Mouse (Mus musculus): ENCODE data around the gene Gm13290. TPM values are rescaled to one million over a fixed set of nuclear protein-coding genes. Genes with fewer than 3 reads are reported as not detected.
"Not testable (repeated sequence)": the region's sequence is repeated elsewhere in the genome, so short reads cannot be mapped to it uniquely, and the experiment has no call there.

The Gm13290 gene
- polyA plus RNA-seq, 1 experiment from 2014 or later = not detected

- H3K4me3 ChIP-seq (ENCODE audit: inconsistent target); H3K79me2 ChIP-seq (ENCODE audit: inconsistent target); H3K36me3 ChIP-seq (ENCODE audit: inconsistent target); H3K27ac ChIP-seq: not testable (repeated sequence)
- no CpG with 5 or more reads among the region's 29 CpGs for WGBS (ENCODE audit: missing documents)
These were observed 29.3 kb downstream of the Gm13290 start, which contains the start of gene Gm13287 for GRCm38 (mm10) chr4:88802954-88803353. Gene Gm13287 (plus strand): TSS chr4:88803254.

DNA sequence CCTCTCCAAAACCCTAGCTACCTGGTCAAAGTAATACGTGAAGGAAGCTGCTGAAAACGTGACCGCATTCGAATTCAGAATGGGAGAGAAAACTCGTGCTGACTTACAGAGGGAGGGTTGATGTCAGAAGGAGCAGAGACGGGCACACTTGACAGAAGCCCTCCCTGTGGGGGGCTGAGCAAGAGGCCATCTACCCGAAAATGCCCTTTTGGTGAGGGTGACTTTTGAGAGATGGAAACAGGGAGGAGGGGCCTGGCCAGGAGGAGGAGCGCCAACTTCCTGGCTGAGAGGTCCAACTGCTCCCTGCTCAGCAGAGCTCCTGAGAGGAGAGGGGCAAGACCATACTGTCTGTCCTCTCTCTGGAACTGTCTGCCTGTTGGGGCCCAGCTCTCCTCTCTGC lies 31.6 kb downstream of the Gm13290 start, which contains the start of gene Gm13288:
TSS of gene Gm13288 (plus strand) at position 301 of the 400 bp plus-strand sequence.
- WGBS (ENCODE audit: missing documents) = no CpG with 5 or more reads among the region's 8 CpGs
- H3K27ac ChIP-seq; H3K36me3 ChIP-seq (ENCODE audit: inconsistent target); H3K79me2 ChIP-seq (ENCODE audit: inconsistent target); H3K4me3 ChIP-seq (ENCODE audit: inconsistent target): not testable (repeated sequence)

- H3K79me2 ChIP-seq (ENCODE audit: inconsistent target); H3K4me3 ChIP-seq (ENCODE audit: inconsistent target); H3K36me3 ChIP-seq (ENCODE audit: inconsistent target); H3K27ac ChIP-seq: not testable (repeated sequence)
- no CpG with 5 or more reads among the region's 34 CpGs for WGBS (ENCODE audit: missing documents)
These were observed 32.1 kb downstream of the Gm13290 start for GRCm38 (mm10) chr4:88805761-88806160.

GRCm38 (mm10) chr4:88815928-88816327 lies 42.3 kb downstream of the Gm13290 start, which contains the start of gene Ifna7:
Gene Ifna7 (plus strand): TSS chr4:88816228.
- 80% methylated on average over 2 of the region's 3 CpGs for WGBS (ENCODE audit: missing documents)
- Histone ChIP-seq H3K79me2 (ENCODE audit: inconsistent target) (no peaks in the 10 kb centered on the region), H3K27ac (no peak within 1 kb of the TSS), H3K36me3 (ENCODE audit: inconsistent target) (no peaks in the 10 kb centered on the region), H3K4me3 (ENCODE audit: inconsistent target) (no peak within 1 kb of the TSS)

DNA sequence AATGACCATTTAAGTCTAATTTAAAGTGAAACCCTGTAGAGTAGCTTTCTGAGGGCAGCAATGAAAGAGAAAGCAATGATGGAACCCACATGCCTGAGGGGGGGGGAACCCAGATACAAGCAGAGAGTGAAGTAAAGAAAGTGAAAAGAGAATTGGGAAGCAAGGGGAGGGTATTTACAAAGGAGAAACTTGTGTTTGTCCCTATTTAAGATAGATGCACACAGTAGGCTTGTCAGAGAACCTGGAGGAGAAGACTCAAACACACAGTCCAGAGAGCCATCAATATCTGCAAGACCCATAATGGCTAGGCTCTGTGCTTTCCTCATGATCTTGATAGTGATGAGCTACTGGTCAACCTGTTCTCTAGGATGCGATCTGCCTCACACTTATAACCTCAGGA lies 46.0 kb downstream of the Gm13290 start, which contains the start of gene Ifna11:
TSS of gene Ifna11 (plus strand) at position 301 of the 400 bp plus-strand sequence.
- Histone ChIP-seq H3K4me3 (ENCODE audit: inconsistent target) (no peak within 1 kb of the TSS), H3K27ac (no peak within 1 kb of the TSS), H3K36me3 (ENCODE audit: inconsistent target) (no peaks in the 10 kb centered on the region), H3K79me2 (ENCODE audit: inconsistent target) (no peaks in the 10 kb centered on the region)
- WGBS (ENCODE audit: missing documents) = 92% methylated on average over 1 of the region's 1 CpGs

- H3K27ac ChIP-seq = no peak overlapping the region
- no peak overlapping the region for H3K4me3 ChIP-seq (ENCODE audit: inconsistent target)
- H3K36me3 ChIP-seq (ENCODE audit: inconsistent target) = no peaks in the 10 kb centered on the region
- H3K79me2 ChIP-seq (ENCODE audit: inconsistent target) = no peaks in the 10 kb centered on the region
- 0% methylated on average over 3 of the region's 4 CpGs for WGBS (ENCODE audit: missing documents)
These were observed 49.4 kb downstream of the Gm13290 start for GRCm38 (mm10) chr4:88822995-88823394.

Other genes with a start within 250 kb of the Gm13290 start
- not detected in 3 replicates for gene Ifna15, start 215.6 kb upstream of the Gm13290 start, polyA plus RNA-seq (2018)
- not detected in 3 replicates for gene Ifna14, start 202.0 kb upstream of the Gm13290 start, polyA plus RNA-seq (2018)
- gene Ifna9, start 181.4 kb upstream of the Gm13290 start, polyA plus RNA-seq (2018) = not detected in 3 replicates
- gene Ifna12, start 170.5 kb upstream of the Gm13290 start, polyA plus RNA-seq (2018) = not detected in 3 replicates
- not detected in 3 replicates for gene C87499, start 139.4 kb upstream of the Gm13290 start, polyA plus RNA-seq (2018)
- not detected in 3 replicates for gene Ifna13, start 129.4 kb upstream of the Gm13290 start, polyA plus RNA-seq (2018)
- gene Ifna16, start 96.9 kb upstream of the Gm13290 start, polyA plus RNA-seq (2018) = not detected in 3 replicates
- not detected in 3 replicates for gene Ifna2, start 89.9 kb upstream of the Gm13290 start, polyA plus RNA-seq (2018)
- not detected in 3 replicates for gene Ifnab, start 82.5 kb upstream of the Gm13290 start, polyA plus RNA-seq (2018)
- gene Gm26566, start 52.0 kb upstream of the Gm13290 start, polyA plus RNA-seq (2018) = 0.47 TPM in 1 of 3 replicates, not detected in the others
- 50.3 to 101 TPM (median 75.4 TPM) in 3 replicates for gene Klhl9, start 51.4 kb upstream of the Gm13290 start, polyA plus RNA-seq (2018)
- gene Gm13271, start 19.0 kb upstream of the Gm13290 start, polyA plus RNA-seq (2018) = not detected in 3 replicates
- not detected in 3 replicates for gene Gm13283, start 13.7 kb upstream of the Gm13290 start, polyA plus RNA-seq (2018)
- not detected in 3 replicates for gene Gm13289, start 3.1 kb downstream of the Gm13290 start, polyA plus RNA-seq (2018)
- not detected in 3 replicates for gene Gm13272, start 6.0 kb downstream of the Gm13290 start, polyA plus RNA-seq (2018)
- gene Ifnz, start 8.3 kb downstream of the Gm13290 start, polyA plus RNA-seq (2018) = not detected in 3 replicates
- not detected in 3 replicates for gene Gm13276, start 11.9 kb downstream of the Gm13290 start, polyA plus RNA-seq (2018)
- not detected in 3 replicates for gene Gm13277, start 14.8 kb downstream of the Gm13290 start, polyA plus RNA-seq (2018)
- gene Gm13278, start 17.7 kb downstream of the Gm13290 start, polyA plus RNA-seq (2018) = not detected in 3 replicates
- not detected in 3 replicates for gene Gm13275, start 20.7 kb downstream of the Gm13290 start, polyA plus RNA-seq (2018)
- gene Gm13279, start 23.6 kb downstream of the Gm13290 start, polyA plus RNA-seq (2018) = not detected in 3 replicates
- gene Gm13285, start 25.8 kb downstream of the Gm13290 start, polyA plus RNA-seq (2018) = not detected in 3 replicates
- not detected in 3 replicates for gene Gm13287, start 29.4 kb downstream of the Gm13290 start, polyA plus RNA-seq (2018)
- not detected in 3 replicates for gene Gm13288, start 31.7 kb downstream of the Gm13290 start, polyA plus RNA-seq (2018)
- gene Ifna7, start 42.4 kb downstream of the Gm13290 start, polyA plus RNA-seq (2018) = not detected in 3 replicates
- gene Ifna11, start 46.1 kb downstream of the Gm13290 start, polyA plus RNA-seq (2018) = not detected in 3 replicates
- gene Ifna6, start 53.6 kb downstream of the Gm13290 start, polyA plus RNA-seq (2018) = not detected in 3 replicates
- not detected in 3 replicates for gene Ifna5, start 61.7 kb downstream of the Gm13290 start, polyA plus RNA-seq (2018)
- gene Ifna4, start 68.0 kb downstream of the Gm13290 start, polyA plus RNA-seq (2018) = not detected in 3 replicates
- not detected in 3 replicates for gene Ifna1, start 76.3 kb downstream of the Gm13290 start, polyA plus RNA-seq (2018)
- gene Ifne, start 106.4 kb downstream of the Gm13290 start, polyA plus RNA-seq (2018) = not detected in 3 replicates

Data from macrophage (primary cell).